Mouse (Mus musculus) CH12.LX (cell line): ENCODE measurements around the gene Psmd11. TPM values are rescaled to one million over a fixed set of nuclear protein-coding genes. Genes with fewer than 3 reads are reported as not detected.

Experiments
- DNase-seq: peaks from one replicate; pipeline ENCODE4 v3.0.0-alpha.2; 2013; ENCODE audit errors: extremely low read depth
- H3K27ac ChIP-seq: 2 replicates; pipeline ENCODE4 v1.5.1; 2012; ENCODE audit warnings: low read depth, mild to moderate bottlenecking, control low read depth, moderate library complexity; ENCODE audit not compliant: insufficient read depth
- H3K27me3 ChIP-seq: replicated peaks from 2 replicates; pipeline ENCODE3; 2012; ENCODE audit warnings: inconsistent platforms
- H3K36me3 ChIP-seq, 2 experiments: replicated peaks in 1 of 2; 2 replicates each; pipeline versions ENCODE3 to v1.6.1; 2012; ENCODE audit warnings: inconsistent platforms in 1 of 2, low read length in 1 of 2, mild to moderate bottlenecking in 1 of 2, mixed read lengths in 1 of 2, moderate library complexity in 1 of 2; ENCODE audit not compliant: control insufficient read depth in 1 of 2, insufficient read depth in 1 of 2
- H3K4me1 ChIP-seq, 2 experiments: 2 replicates each; pipeline ENCODE4 v1.6.1; 2012; ENCODE audit warnings: inconsistent platforms in 1 of 2, moderate library complexity in 1 of 2; ENCODE audit not compliant: insufficient read depth in 2 of 2, control insufficient read depth in 1 of 2
- H3K4me2 ChIP-seq: 2 replicates; pipeline ENCODE4 v1.6.1; 2012; ENCODE audit warnings: low read depth, mild to moderate bottlenecking, control low read depth; ENCODE audit not compliant: poor library complexity, insufficient read depth, severe bottlenecking
- H3K4me3 ChIP-seq, 3 experiments: fragments of 150-350 bp in 1 of 3; sonication (generic) in 1 of 3; replicated peaks in 1 of 3; 2 replicates each; pipeline versions ENCODE3 to v1.5.1; 2011 to 2012; ENCODE audit warnings: low read depth in 2 of 3, low read length in 2 of 3, mild to moderate bottlenecking in 2 of 3, moderate library complexity in 2 of 3, control low read depth in 1 of 3, improper control_type of control experiment in 1 of 3, inconsistent platforms in 1 of 3, mixed read lengths in 1 of 3; ENCODE audit not compliant: poor library complexity in 1 of 3
- H3K79me2 ChIP-seq: replicated peaks from 2 replicates; pipeline ENCODE4 v1.6.1; 2012; ENCODE audit warnings: mild to moderate bottlenecking, moderate library complexity; ENCODE audit not compliant: control insufficient read depth, poor library complexity, insufficient read depth, severe bottlenecking; ENCODE audit errors: extremely low read depth
- H3K9ac ChIP-seq: 2 replicates; pipeline ENCODE4 v1.6.1; 2012; ENCODE audit warnings: low read depth, mild to moderate bottlenecking, control low read depth, moderate library complexity; ENCODE audit not compliant: insufficient read depth
- H3K9me3 ChIP-seq: replicated peaks from 2 replicates; pipeline ENCODE3; 2012; ENCODE audit warnings: low read length, inconsistent platforms, mixed read lengths
- BHLHE40 ChIP-seq: IDR thresholded peaks from 2 replicates; pipeline ENCODE4 v1.6.1; 2011; ENCODE audit warnings: mild to moderate bottlenecking, low read depth, low read length, improper control_type of control experiment
- CHD2 ChIP-seq: IDR thresholded peaks from 2 replicates; pipeline ENCODE4 v1.6.1; 2011; ENCODE audit warnings: low read length, improper control_type of control experiment
- CTCF ChIP-seq, 2 experiments: IDR thresholded peaks in 1 of 2; conservative IDR thresholded peaks in 1 of 2; 2 replicates each; pipeline ENCODE4 v1.5.1; 2011 to 2012; ENCODE audit warnings: low read depth in 2 of 2, low read length in 2 of 2, improper control_type of control experiment in 1 of 2, inconsistent platforms in 1 of 2, mild to moderate bottlenecking in 1 of 2, moderate library complexity in 1 of 2
- ETS1 ChIP-seq: conservative IDR thresholded peaks from 2 replicates; pipeline ENCODE4 v1.6.1; 2012; ENCODE audit warnings: low read depth, mild to moderate bottlenecking, inconsistent platforms, low read length, improper control_type of control experiment, moderate library complexity
- GABPA ChIP-seq: IDR thresholded peaks from 2 replicates; pipeline ENCODE4 v1.6.1; 2012; ENCODE audit warnings: low read depth, low read length, improper control_type of control experiment, inconsistent platforms; ENCODE audit not compliant: insufficient replicate concordance
- HCFC1 ChIP-seq: IDR thresholded peaks from 2 replicates; pipeline ENCODE4 v1.6.1; 2012; ENCODE audit warnings: low read depth, mild to moderate bottlenecking, inconsistent platforms, low read length, improper control_type of control experiment
- IRF4 ChIP-seq: IDR thresholded peaks from 2 replicates; pipeline ENCODE4 v1.6.1; 2014; ENCODE audit warnings: low read depth, mild to moderate bottlenecking, inconsistent platforms, low read length, improper control_type of control experiment
- JUND ChIP-seq: conservative IDR thresholded peaks from 2 replicates; pipeline ENCODE4 v1.6.1; 2011; ENCODE audit warnings: low read depth, low read length, improper control_type of control experiment
- KAT2A ChIP-seq: IDR thresholded peaks from 2 replicates; pipeline ENCODE4 v1.6.1; 2012; ENCODE audit warnings: low read length, improper control_type of control experiment, inconsistent platforms; ENCODE audit not compliant: insufficient replicate concordance
- MAFK ChIP-seq: IDR thresholded peaks from 2 replicates; pipeline ENCODE4 v1.6.1; 2011; ENCODE audit warnings: low read length, improper control_type of control experiment; ENCODE audit not compliant: insufficient replicate concordance
- MAX ChIP-seq: IDR thresholded peaks from 2 replicates; pipeline ENCODE4 v1.6.1; 2011; ENCODE audit warnings: low read length, improper control_type of control experiment
- MAZ ChIP-seq: IDR thresholded peaks from 2 replicates; pipeline ENCODE4 v1.6.1; 2012; ENCODE audit warnings: low read depth, mild to moderate bottlenecking, inconsistent platforms, low read length, improper control_type of control experiment, moderate library complexity
- MEF2A ChIP-seq: IDR thresholded peaks from 2 replicates; pipeline ENCODE4 v1.6.1; 2014; ENCODE audit warnings: low read depth, mild to moderate bottlenecking, inconsistent platforms, low read length, improper control_type of control experiment, borderline replicate concordance
- MXI1 ChIP-seq: IDR thresholded peaks from 2 replicates; pipeline ENCODE4 v1.6.1; 2011; ENCODE audit warnings: mild to moderate bottlenecking, low read depth, low read length, improper control_type of control experiment
- MYC ChIP-seq: IDR thresholded peaks from 2 replicates; pipeline ENCODE4 v1.6.1; 2011; ENCODE audit warnings: low read depth, mild to moderate bottlenecking, improper control_type of control experiment, low read length
- NELFE ChIP-seq: IDR thresholded peaks from 2 replicates; pipeline ENCODE4 v1.6.1; 2011; ENCODE audit warnings: low read depth, low read length, improper control_type of control experiment
- NRF1 ChIP-seq: IDR thresholded peaks from 2 replicates; pipeline ENCODE4 v1.6.1; 2014; ENCODE audit warnings: low read depth, mild to moderate bottlenecking, inconsistent platforms, low read length, improper control_type of control experiment, moderate library complexity
- POLR2A ChIP-seq: IDR thresholded peaks from 2 replicates; pipeline ENCODE4 v1.6.1; 2011; ENCODE audit warnings: low read depth, mild to moderate bottlenecking, improper control_type of control experiment, low read length
- POLR2AphosphoS2 ChIP-seq: IDR thresholded peaks from 2 replicates; pipeline ENCODE4 v1.6.1; 2011; ENCODE audit warnings: low read depth, low read length, improper control_type of control experiment
- RCOR1 ChIP-seq: conservative IDR thresholded peaks from 2 replicates; pipeline ENCODE4 v1.6.1; 2012; ENCODE audit warnings: low read depth, mild to moderate bottlenecking, inconsistent platforms, low read length, improper control_type of control experiment
- SIN3A ChIP-seq: IDR thresholded peaks from 2 replicates; pipeline ENCODE4 v1.6.1; 2012; ENCODE audit warnings: low read length, improper control_type of control experiment, inconsistent platforms
- SMC3 ChIP-seq: IDR thresholded peaks from 2 replicates; pipeline ENCODE4 v1.6.1; 2011; ENCODE audit warnings: low read depth, low read length, improper control_type of control experiment
- TBP ChIP-seq: conservative IDR thresholded peaks from 2 replicates; pipeline ENCODE4 v1.6.1; 2011; ENCODE audit warnings: low read depth, low read length, improper control_type of control experiment
- UBTF ChIP-seq: IDR thresholded peaks from 2 replicates; pipeline ENCODE4 v1.6.1; 2012; ENCODE audit warnings: low read depth, mild to moderate bottlenecking, inconsistent platforms, low read length, improper control_type of control experiment, moderate library complexity
- USF2 ChIP-seq: conservative IDR thresholded peaks from 2 replicates; pipeline ENCODE4 v1.6.1; 2011; ENCODE audit warnings: low read depth, low read length, improper control_type of control experiment
- ZC3H11A ChIP-seq: IDR thresholded peaks from 2 replicates; pipeline ENCODE4 v1.6.1; 2012; ENCODE audit warnings: low read depth, mild to moderate bottlenecking, inconsistent platforms, low read length, improper control_type of control experiment
- ZKSCAN1 ChIP-seq: IDR thresholded peaks from 2 replicates; pipeline ENCODE4 v1.6.1; 2012; ENCODE audit warnings: low read depth, inconsistent platforms, low read length, improper control_type of control experiment, borderline replicate concordance
- ZMIZ1 ChIP-seq: IDR thresholded peaks from 2 replicates; pipeline ENCODE4 v1.6.1; 2012; ENCODE audit warnings: low read depth, mild to moderate bottlenecking, inconsistent platforms, low read length, improper control_type of control experiment
- dilution Hi-C: fragments of 300-500 bp; cut with MboI; formaldehyde crosslinking; loops from 2 replicates; pipeline ENCODE4 v1.14.3; 2020; ENCODE audit warnings: low sequenced_read_pairs; ENCODE audit not compliant: extremely low pct_unique_long_range_greater_than_20kb, extremely low pct_ligation_motif_present
- in situ Hi-C: fragments of 300-500 bp; cut with MboI; formaldehyde crosslinking; loops from 3 replicates; pipeline ENCODE4 v1.14.3; 2019; ENCODE audit warnings: low sequenced_read_pairs, low pct_ligation_motif_present, low pct_unique_long_range_greater_than_20kb, mixed read lengths
- polyA plus RNA-seq: library from polyadenylated mRNA; unstranded; fragments of >175 nt; gene quantifications from 2 replicates; pipeline ENCODE4 v1.2.1, GENCODE M21; 2012; ENCODE audit warnings: low read depth; ENCODE audit not compliant: insufficient read length
- total RNA-seq, 2 experiments: library from RNA; depleted of rRNA; stranded (reverse); fragments of 300-350 nt in 1 of 2; fragments of >200 nt in 1 of 2; gene quantifications; 2 replicates each; pipeline ENCODE4 v1.2.3; 2012 to 2014

Gene Psmd11
- total and polyA plus RNA-seq, 3 experiments: 116 to 191 (median 141) TPM

- TF ChIP-seq JUND (no peak), POLR2A (no peak), ZMIZ1 (no peak), MAZ (0 out of 2 replicates have a peak, but pooled peaks have one; percentile 43), MXI1 (peak; percentile 89), IRF4 (peak; percentile 89), ETS1 (peak; percentile 92), RCOR1 (peak; percentile 82), NELFE (no peak), HCFC1 (no peak), ZC3H11A (no peak), CHD2 (0 out of 2 replicates have a peak, but pooled peaks have one; percentile 18), KAT2A (no peak), POLR2AphosphoS2 (no peak)
Measured at GRCm38 (mm10) chr11:80515346-80515745, 86.9 kb downstream of the Psmd11 start (continued).

GRCm38 (mm10) chr11:80515895-80516294, 87.5 kb downstream of the Psmd11 start:
- H3K9ac ChIP-seq: no peak overlapping the region
- peaks cover 23 to 53% of the 10 kb centered on the region in 2 experiments for H3K4me1 ChIP-seq
- no peaks in the 10 kb centered on the region for H3K27me3 ChIP-seq
- H3K27ac ChIP-seq: peak overlapping the region; percentile 55; the same call in 1 of the 2 replicates
- H3K36me3 ChIP-seq: peaks cover 0 to 4% of the 10 kb centered on the region in 2 experiments
- in situ Hi-C loops: no loop called here
- TF ChIP-seq CTCF (conservative IDR thresholded peaks at IDR 0.05 in 1 of 2, IDR thresholded peaks at IDR 0.05 in 1 of 2; ENCODE audit: low read depth in 2 of 2, low read length in 2 of 2) (no peak), MAX (no peak), USF2 (no peak), TBP (no peak), ZKSCAN1 (no peak), NELFE (no peak), ZC3H11A (no peak), MYC (no peak), GABPA (no peak), NRF1 (no peak), BHLHE40 (no peak), SIN3A (no peak), RCOR1 (no peak), UBTF (no peak), SMC3 (no peak), MAFK (no peak), POLR2AphosphoS2 (no peak), MEF2A (no peak)
- H3K4me2 ChIP-seq: no peak overlapping the region
- peaks cover 9% of the 10 kb centered on the region for H3K9me3 ChIP-seq
- dilution Hi-C loops: no loop called here
- H3K4me3 ChIP-seq: no peak overlapping the region
- no peaks in the 10 kb centered on the region for H3K79me2 ChIP-seq
- no peak for DNase-seq
